Mouse (Mus musculus): Measurements from ENCODE around the gene Prss57.
A peak's percentile ranks its signal among the peaks of the same experiment; 100 is the strongest.
"Not testable (repeated sequence)": the region's sequence is repeated elsewhere in the genome, so short reads cannot be mapped to it uniquely, and the experiment has no call there.

Gene Prss57

DNA sequence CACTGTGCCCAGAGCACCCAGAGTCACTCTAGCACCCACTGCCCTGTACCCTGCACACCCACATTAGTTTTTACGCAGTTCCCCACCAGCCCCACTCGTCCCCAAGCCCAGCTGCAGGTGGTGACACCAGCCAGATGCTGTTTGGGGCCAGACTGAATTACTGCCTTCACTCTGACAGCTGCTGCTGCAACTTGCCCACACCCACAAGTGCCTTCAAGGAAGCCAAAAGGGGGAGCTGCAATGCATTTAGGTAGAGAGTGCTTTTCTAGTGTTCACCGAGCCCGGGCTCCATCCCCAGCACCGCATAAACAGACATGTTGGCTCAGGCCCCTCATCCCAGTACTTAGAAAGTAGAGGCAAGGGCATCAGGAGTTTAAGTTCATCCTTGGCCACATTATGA is 8.8 kb downstream of the Prss57 start:
- DNase-seq (ENCODE audit: low read depth), result no peak

GRCm38 (mm10) chr10:79781139-79781538 is 9.6 kb downstream of the Prss57 start:
- DNase-seq (ENCODE audit: low read depth), result no peak

- DNase-seq (ENCODE audit: low read depth), result peak; percentile 95
These were observed 10.1 kb downstream of the Prss57 start for GRCm38 (mm10) chr10:79780664-79781015.

DNA sequence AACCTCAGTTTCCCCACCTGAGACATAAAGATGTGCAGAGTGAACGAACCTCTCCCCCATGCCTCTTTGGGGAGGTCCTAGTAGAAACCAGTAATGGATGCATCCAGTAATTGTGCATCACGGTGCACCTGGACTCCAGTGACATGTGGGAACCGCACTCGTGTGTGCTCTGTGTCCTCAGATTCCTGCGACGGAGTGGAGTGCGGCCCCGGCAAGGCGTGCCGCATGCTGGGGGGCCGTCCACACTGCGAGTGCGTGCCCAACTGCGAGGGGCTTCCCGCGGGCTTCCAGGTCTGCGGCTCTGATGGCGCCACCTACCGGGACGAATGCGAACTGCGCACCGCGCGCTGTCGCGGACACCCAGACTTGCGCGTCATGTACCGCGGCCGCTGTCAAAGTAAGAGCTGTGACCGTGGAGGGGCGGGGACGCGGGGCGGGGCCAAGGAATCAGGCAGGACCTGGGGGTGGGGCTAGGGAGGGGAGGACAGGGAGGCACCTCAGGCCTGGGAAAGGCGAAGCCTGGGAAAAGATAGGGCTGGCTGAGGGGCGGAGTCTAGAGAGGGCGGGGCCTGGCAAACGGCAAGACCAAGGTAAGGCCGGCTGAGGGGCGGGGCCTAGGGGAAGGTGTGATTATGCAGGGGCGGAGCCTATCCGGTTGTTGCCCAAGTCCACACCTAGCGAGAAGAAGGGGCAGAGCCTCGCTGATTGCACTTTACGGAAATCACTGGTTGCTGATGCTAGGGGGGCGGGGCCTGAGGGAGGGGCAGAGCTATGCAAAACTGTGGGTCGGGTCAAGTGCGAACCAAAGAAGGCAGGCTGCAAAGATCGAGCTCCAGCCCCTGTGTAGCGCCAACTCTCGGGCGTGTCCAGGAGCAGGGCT is 10.7 kb downstream of the Prss57 start:
- DNase-seq (ENCODE audit: low read depth), result peak; percentile 98

GRCm38 (mm10) chr10:79779193-79779592 is 11.6 kb downstream of the Prss57 start:
- DNase-seq (ENCODE audit: low read depth), result no peak

DNA sequence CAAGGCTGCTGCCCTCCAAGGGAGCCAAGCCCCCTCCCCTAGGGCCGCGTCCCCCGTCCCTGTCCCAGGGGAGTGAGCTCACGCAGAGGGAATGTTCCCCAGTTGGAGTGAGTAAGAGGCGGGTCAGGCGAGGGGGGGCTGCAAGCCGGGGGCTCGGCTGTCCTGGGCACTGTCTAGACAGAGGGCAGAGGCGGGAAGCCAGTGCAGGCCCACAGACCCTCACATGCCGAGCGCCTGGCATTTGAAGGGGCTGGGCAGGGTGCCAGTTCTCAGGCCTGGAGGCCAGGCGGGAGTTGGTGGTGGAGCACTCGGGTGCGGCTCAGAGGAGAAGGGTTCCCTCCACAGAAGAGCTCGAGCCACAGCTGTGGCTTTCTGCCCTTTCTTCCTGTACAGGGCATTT is 12.8 kb downstream of the Prss57 start:
- DNase-seq (ENCODE audit: low read depth), result no peak

GRCm38 (mm10) chr10:79777103-79777531 is 13.6 kb downstream of the Prss57 start, which contains the start of gene Fstl3:
Gene Fstl3, plus strand, starts transcription at chr10:79777272.
- DNase-seq (ENCODE audit: low read depth), result no peak

DNA sequence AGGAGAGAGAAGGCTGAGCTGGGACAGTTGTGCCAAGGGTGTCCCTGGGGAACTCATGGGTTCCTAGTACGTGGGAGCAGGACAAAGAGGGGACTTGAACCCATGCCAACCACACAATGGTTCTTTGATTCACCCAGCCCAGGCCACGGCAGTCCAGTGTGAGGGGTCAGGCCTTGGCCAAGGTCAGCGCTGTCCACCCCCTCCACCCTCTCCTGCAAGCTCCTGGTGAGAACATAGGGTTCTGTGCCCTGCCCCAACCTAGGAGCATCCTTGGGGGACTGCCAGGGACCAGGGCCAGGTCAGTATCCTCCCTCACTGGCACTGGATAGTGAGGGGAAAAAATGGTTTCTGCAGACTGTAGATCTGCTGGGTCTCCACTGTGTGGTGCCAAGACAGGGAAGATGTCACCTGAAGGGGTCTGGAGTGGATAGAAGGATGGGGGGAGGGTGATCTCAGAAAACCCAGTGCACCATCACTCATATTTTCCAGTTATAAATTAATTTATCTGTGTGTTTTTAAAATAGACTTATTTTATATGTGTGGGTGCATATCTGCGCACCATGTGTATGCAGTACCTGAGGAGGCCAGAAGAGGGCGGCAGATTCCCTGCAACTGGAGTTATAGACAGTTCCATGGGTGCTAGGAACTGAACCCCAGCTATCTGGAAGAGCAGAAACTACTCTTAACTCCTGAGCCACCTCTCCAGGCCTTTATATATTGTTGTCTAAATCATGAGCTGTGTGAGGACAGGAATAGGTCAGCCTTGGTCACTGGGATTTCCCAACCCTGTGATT is 16.1 kb downstream of the Prss57 start:
- no peak for DNase-seq (ENCODE audit: low read depth)

GRCm38 (mm10) chr10:79773208-79773607 is 17.6 kb downstream of the Prss57 start:
- no peak for DNase-seq (ENCODE audit: low read depth)

GRCm38 (mm10) chr10:79772320-79772719 is 18.4 kb downstream of the Prss57 start:
- no peak for DNase-seq (ENCODE audit: low read depth)

- DNase-seq (ENCODE audit: low read depth), result no peak
These were observed 21.4 kb downstream of the Prss57 start for GRCm38 (mm10) chr10:79769329-79769728.

DNA sequence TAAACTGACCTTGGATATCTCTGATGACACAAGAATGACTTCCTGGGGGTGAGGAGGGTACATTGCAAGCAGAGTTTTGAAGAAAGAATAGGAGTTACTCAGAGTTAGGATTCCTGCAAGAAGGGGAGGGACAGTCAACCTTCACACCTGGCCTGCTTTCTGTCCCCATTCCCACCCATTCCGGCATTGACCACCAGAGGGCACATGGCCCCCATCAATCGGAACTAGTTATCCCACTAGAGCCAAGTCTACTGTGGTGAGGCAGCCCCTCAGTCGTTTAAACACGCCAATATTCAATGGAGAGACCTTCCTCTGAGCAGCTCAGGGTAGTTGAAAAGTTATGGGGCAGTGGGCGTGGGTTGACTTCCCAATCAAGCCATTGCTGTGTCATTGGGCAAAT is 22.4 kb downstream of the Prss57 start:
- DNase-seq (ENCODE audit: low read depth), result peak; percentile 65

GRCm38 (mm10) chr10:79767372-79768244 is 23.2 kb downstream of the Prss57 start:
- peak; percentile 85 for DNase-seq (ENCODE audit: low read depth)

- peak; percentile 100 for DNase-seq (ENCODE audit: low read depth)
These were observed 24.0 kb downstream of the Prss57 start, which contains the start of gene Rnf126 for GRCm38 (mm10) chr10:79766508-79767325. Gene Rnf126, minus strand, starts transcription at chr10:79766952.

- no peak for DNase-seq (ENCODE audit: low read depth)
These were observed 24.7 kb downstream of the Prss57 start for GRCm38 (mm10) chr10:79766001-79766507.

DNA sequence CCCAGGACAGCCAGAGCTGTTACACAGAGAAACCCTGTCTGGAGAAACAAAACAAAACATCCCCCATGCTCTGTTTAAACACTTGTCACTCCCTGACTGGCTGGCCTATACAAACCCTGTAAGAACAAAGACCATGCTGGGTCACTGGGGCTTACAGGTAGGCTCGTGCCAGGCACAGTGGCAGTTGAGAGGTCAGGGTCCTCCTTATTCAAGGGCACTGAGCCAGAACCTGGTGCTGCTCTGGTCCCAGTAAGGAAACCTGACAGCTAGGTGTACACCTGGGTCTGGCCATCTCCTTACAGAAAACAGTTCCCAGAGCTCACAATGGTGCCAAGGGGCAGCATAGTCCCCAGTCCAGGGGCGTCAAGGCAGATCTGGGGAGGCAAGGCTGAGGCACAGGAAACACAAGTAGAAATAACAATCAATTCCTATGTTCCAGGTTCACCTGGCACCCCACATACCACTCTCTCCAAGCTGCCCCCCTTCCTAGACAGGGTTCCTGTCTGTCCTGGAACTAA is 25.5 kb downstream of the Prss57 start:
- no peak for DNase-seq (ENCODE audit: low read depth)

GRCm38 (mm10) chr10:79764234-79764633 is 26.5 kb downstream of the Prss57 start:
- DNase-seq (ENCODE audit: low read depth), result no peak

DNA sequence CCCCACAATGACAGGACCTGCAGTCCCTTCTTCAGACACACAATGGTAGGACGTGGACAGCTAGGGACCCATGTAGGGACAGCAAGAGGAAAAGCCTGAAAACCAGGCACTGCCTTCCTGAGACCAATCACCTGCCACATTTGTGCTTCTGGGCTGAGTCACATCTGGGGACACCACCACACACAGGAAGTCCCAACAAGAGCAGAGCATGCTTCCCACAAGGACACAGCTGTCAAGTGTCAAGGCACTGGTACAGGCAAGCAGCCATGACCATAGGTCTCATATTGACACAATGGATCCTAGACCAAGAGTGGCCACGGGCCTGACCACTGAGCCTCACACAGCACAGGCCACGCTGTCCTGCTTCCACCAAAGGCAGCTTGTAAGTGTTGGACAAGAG is 27.9 kb downstream of the Prss57 start:
- peak; percentile 59 for DNase-seq (ENCODE audit: low read depth)

DNA sequence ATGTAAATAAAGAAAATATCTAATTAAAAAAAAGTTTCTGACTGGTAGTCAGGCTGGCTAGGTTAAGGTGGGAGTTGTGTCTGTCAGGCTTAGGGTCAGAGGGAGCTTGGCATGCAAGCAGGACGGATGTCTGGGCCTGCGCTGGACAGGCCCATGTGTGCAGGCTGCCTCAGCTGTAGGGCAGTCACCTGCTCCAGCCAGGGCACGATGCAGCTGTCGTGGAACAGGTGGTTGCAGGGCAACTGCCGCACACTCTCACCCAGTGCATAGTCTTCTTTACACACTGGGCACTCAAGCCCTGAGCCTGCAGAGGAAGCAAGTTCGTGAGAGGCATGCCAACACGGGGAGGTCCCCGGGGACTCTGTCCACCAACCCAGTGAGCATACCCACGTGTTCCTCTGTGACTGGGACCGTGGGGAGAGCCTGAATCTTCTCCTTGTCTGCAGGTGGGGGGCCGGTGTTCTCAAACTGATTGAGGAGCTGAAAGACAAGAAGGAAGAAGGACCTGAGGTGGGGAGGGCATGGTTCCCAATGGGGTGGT is 30.1 kb downstream of the Prss57 start:
- no peak for DNase-seq (ENCODE audit: low read depth)

DNA sequence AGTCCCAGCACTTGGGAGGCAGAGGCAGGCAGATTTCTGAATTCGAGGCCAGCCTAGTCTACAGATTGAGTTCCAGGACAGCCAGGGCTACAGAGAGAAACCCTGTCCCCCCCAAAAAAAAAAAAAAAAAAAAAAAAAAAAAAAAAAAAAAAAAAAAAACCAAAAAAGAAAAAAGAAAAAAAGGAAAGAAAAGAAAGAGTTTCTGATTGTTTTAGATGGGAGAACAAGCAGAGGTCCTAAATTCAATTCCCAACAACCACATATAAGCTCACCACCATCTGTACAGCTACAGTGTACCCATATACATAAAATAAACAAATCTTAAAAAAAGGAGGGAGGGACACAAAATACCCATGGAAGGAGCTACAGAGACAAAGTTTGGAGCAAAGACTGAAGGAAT is 31.1 kb downstream of the Prss57 start:
- DNase-seq (ENCODE audit: low read depth), result not testable (repeated sequence)

Data from 416B (cell line).